Mouse (Mus musculus) embryonic stem cell, embryonic (primary cell): ENCODE results near the gene Tmem270.

Experiments used
- CTCF ChIA-PET, 4 experiments: fragments of 300-600 bp in 2 of 4; fragments of 350-600 bp in 2 of 4; sonication (Branson Sonifier 250); formaldehyde crosslinking; loops; one replicate each; lab custom pipeline; 2022; ENCODE audit warnings: inconsistent platforms in 2 of 4; lab: Charles Lee
- POLR2A ChIA-PET, 4 experiments: fragments of 300-600 bp in 2 of 4; fragments of 350-600 bp in 2 of 4; sonication (Branson Sonifier 250); formaldehyde crosslinking; loops; one replicate each; lab custom pipeline; 2022; ENCODE audit warnings: antibody characterized with exemption in 4 of 4, inconsistent platforms in 1 of 4; lab: Charles Lee

Tmem270 gene

DNA sequence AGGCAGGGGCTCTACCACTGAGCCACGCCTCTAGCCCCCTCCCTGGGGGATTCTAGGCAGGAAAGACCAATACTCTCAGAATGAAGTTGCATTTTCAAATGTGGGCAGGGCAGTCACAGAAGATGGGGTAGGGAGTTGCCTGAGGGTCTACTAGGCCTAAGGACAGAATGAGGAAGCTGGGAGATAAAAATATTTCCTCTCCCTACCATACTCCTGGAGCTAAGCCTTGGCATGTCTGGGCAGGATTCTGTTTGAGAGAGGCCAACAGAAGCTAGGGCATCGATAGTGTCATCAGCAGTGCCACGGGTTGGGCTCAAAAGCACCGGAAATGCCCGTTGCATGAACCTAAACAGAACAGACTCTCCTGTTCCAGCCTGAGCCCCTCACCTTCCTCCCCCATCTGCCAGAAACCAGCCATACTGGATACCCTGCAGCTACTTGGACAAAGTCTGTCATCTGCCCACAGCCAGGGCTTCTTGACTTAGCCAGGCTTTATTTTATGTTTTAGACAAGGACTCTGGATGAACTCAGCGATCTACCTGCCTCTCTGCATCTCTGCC, 30.2 kb upstream of the Tmem270 start:
- CTCF ChIA-PET: interaction anchor here in 3 of 4 experiments (0.7 to 8.2 kb wide), 8 partner anchors 10 to 98 kb away, joined by 3 to 161 read pairs (median 6); partner anchors contain the start of genes Cldn4 (in 1 of the 3) and Tmem270 (in 1 of the 3)
- POLR2A ChIA-PET: interaction anchor here (0.5 to 25.0 kb wide), 22 partner anchors 8 to 474 kb away, joined by 3 to 1092 read pairs (median 10); partner anchors contain the start of genes Cldn4 (in 3 of the 4), Abhd11 (in 2 of the 4), Cldn3 (in 1 of the 4) and Stx1a (in 1 of the 4)

GRCm38 (mm10) chr5:134936051-134936450, 29.5 kb upstream of the Tmem270 start:
- CTCF ChIA-PET: interaction anchor here (0.7 to 8.2 kb wide), 8 partner anchors 11 to 99 kb away, joined by 3 to 161 read pairs (median 6); partner anchors contain the start of gene Cldn4 (in 1 of the 4)
- POLR2A ChIA-PET: interaction anchor here (0.5 to 25.0 kb wide), 21 partner anchors 8 to 473 kb away, joined by 3 to 1092 read pairs (median 11); partner anchors contain the start of genes Cldn4 (in 3 of the 4), Abhd11 (in 2 of the 4), Cldn3 (in 1 of the 4) and Stx1a (in 1 of the 4)

DNA sequence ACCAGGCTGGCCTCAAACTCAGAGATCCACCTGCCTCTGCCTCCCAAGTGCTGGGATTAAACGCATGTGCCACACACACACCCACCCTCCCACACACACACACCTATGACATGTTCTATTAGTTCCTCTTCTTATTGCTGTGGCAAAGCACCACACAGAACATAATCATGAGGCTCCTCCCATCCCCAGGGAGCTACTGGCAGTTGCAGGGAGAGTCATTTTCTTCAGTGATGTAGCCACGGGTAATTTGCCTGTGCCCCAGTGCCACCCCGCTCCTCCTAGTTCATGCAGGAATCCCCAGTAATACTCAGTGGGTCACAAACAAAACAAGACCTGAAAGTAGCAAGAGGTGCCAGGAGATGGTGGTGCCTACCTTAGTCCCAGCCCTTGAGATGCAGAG, 28.1 kb upstream of the Tmem270 start:
- ChIA-PET CTCF (interaction anchor here (0.6 to 8.2 kb wide), 10 partner anchors 27 to 701 kb away, joined by 3 to 161 read pairs (median 34); partner anchors contain the start of gene Tmem270 (in 1 of the 4)), POLR2A (interaction anchor here in 3 of 4 experiments (1.4 to 25.0 kb wide), 16 partner anchors 7 to 75 kb away, joined by 3 to 1092 read pairs (median 33); partner anchors contain the start of genes Abhd11 (in 3 of the 3), Cldn4 (in 3 of the 3) and Cldn3 (in 1 of the 3))

DNA sequence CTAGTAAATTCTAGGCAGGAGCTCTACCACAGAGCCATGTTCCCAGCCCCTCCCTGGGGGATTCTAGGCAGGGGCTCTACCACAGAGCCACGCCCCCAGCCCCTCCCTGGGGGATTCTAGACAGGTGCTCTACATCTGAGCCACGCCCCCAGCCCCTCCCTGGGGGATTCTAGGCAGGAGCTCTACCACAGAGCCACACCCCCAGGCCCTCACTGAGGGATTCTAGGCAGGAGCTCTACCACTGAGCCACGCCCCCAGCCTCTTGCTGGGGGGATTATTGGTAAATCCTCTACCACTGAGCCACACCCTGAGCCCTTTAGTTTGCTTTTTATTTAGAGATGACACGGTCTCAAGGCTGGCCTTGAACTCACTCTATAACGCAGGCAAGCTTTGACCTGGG, 27.2 kb upstream of the Tmem270 start:
- ChIA-PET CTCF (interaction anchor here (0.5 to 8.2 kb wide), 31 partner anchors 8 to 1905 kb away, joined by 3 to 161 read pairs (median 10); partner anchors contain the start of genes Abhd11 (in 2 of the 4), Cldn3 (in 1 of the 4), Cldn4 (in 1 of the 4) and Tmem270 (in 1 of the 4)), POLR2A (interaction anchor here (0.5 to 25.0 kb wide), 38 partner anchors 8 to 1898 kb away, joined by 3 to 1092 read pairs (median 6); partner anchors contain the start of genes Abhd11 (in 3 of the 4), Cldn3 (in 3 of the 4), Cldn4 (in 3 of the 4) and Cldn13 (in 2 of the 4))

DNA sequence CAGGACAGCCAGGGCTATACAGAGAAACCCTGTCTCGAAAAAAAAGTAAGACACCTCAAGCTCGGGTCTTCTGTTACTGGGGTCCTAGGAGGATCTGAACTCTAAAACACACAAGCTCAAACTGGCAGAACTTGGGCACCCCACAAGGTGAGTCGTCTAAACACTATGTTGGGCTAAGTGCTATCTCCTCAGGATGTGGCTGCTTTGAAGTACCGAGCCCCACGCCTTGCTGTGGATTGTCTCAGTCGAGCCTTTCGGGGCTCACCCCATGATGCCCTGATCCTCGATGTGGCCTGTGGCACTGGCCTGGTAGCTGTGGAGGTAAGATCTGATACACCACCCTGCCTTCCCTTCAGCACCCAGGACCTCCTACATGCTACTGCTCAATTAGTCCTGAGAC, 26.7 kb upstream of the Tmem270 start:
- ChIA-PET CTCF (interaction anchor here (0.5 to 8.2 kb wide), 49 partner anchors 8 to 1905 kb away, joined by 3 to 161 read pairs (median 5); partner anchors contain the start of genes Abhd11 (in 2 of the 4), Cldn3 (in 1 of the 4), Cldn4 (in 1 of the 4) and Tmem270 (in 1 of the 4)), POLR2A (interaction anchor here (0.6 to 25.0 kb wide), 56 partner anchors 8 to 749 kb away, joined by 3 to 1092 read pairs (median 5); partner anchors contain the start of genes Cldn4 (in 4 of the 4), Abhd11 (in 3 of the 4), Cldn3 (in 3 of the 4) and Cldn13 (in 2 of the 4))

- CTCF ChIA-PET: interaction anchor here (0.5 to 8.2 kb wide), 53 partner anchors 9 to 536 kb away, joined by 3 to 161 read pairs (median 5); partner anchors contain the start of genes Abhd11 (in 2 of the 4), Cldn3 (in 1 of the 4), Cldn4 (in 1 of the 4) and Tmem270 (in 1 of the 4)
- POLR2A ChIA-PET: interaction anchor here (0.6 to 25.0 kb wide), 52 partner anchors 9 to 749 kb away, joined by 3 to 1092 read pairs (median 5); partner anchors contain the start of genes Cldn4 (in 4 of the 4), Abhd11 (in 3 of the 4), Cldn3 (in 3 of the 4) and Cldn13 (in 2 of the 4)
Measured at GRCm38 (mm10) chr5:134932903-134933276, 26.4 kb upstream of the Tmem270 start.

GRCm38 (mm10) chr5:134932179-134932902, 25.8 kb upstream of the Tmem270 start, which contains the start of gene Mettl27:
Gene Mettl27 (plus strand): TSS chr5:134932368.
- CTCF ChIA-PET: interaction anchor here (0.5 to 8.2 kb wide), 51 partner anchors 9 to 616 kb away, joined by 3 to 161 read pairs (median 4); partner anchors contain the start of genes Abhd11 (in 2 of the 4), Cldn3 (in 1 of the 4), Cldn4 (in 1 of the 4) and Tmem270 (in 1 of the 4)

DNA sequence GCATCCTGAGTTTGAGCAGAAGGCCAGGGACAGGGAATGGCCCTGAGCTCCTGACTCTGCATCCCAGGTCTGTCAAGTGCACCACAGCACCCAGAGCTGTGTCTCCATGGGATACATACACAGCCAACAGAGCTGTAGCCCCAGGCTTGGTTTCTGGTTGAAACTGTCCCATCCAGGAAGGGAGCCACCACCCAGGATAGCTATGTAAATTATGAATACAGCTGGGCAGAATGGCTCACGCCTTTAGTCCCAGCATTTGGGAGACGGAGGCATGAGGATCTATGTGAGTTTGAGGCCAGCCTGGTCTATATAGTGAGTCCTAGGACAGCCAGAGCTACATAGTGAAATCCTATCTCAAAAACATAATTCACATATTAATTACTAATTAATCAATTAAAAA, 23.5 kb upstream of the Tmem270 start:
- ChIA-PET CTCF (interaction anchor here (1.0 to 4.5 kb wide), 5 partner anchors 23 to 36 kb away, joined by 3 to 29 read pairs (median 5); partner anchors contain the start of gene Tmem270 (in 1 of the 4)), POLR2A (interaction anchor here (0.6 to 25.0 kb wide), 18 partner anchors 7 to 148 kb away, joined by 3 to 1092 read pairs (median 5); partner anchors contain the start of genes Abhd11 (in 2 of the 4), Cldn4 (in 2 of the 4) and Vps37d (in 1 of the 4))

More at GRCm38 (mm10) chr5:134932179-134932902, 25.8 kb upstream of the Tmem270 start, which contains the start of gene Mettl27:
- POLR2A ChIA-PET: interaction anchor here (0.7 to 25.0 kb wide), 51 partner anchors 8 to 249 kb away, joined by 3 to 1092 read pairs (median 5); partner anchors contain the start of genes Cldn4 (in 4 of the 4), Abhd11 (in 3 of the 4), Cldn3 (in 3 of the 4) and Cldn13 (in 2 of the 4)

- ChIA-PET CTCF (interaction anchor here (0.5 to 4.5 kb wide), 9 partner anchors 20 to 623 kb away, joined by 3 to 29 read pairs (median 4); no protein-coding TSS in a partner anchor), POLR2A (interaction anchor here (0.5 to 25.0 kb wide), 26 partner anchors 8 to 473 kb away, joined by 3 to 1092 read pairs (median 6); partner anchors contain the start of genes Cldn4 (in 4 of the 4), Abhd11 (in 2 of the 4) and Cldn3 (in 2 of the 4))
Measured at GRCm38 (mm10) chr5:134926726-134927125, 20.2 kb upstream of the Tmem270 start.

GRCm38 (mm10) chr5:134923141-134923540, 16.6 kb upstream of the Tmem270 start:
- CTCF ChIA-PET: interaction anchor here in 1 of 4 experiments (0.6 to 6.1 kb wide), 3 partner anchors 16 to 155 kb away, joined by 5 to 35 read pairs (median 22); partner anchors contain the start of genes Tmem270 and Vps37d
- POLR2A ChIA-PET: interaction anchor here in 2 of 4 experiments (1.2 to 25.0 kb wide), 8 partner anchors 9 to 36 kb away, joined by 3 to 1092 read pairs (median 34); partner anchors contain the start of genes Cldn4 (in 2 of the 2) and Mettl27 (in 2 of the 2)

DNA sequence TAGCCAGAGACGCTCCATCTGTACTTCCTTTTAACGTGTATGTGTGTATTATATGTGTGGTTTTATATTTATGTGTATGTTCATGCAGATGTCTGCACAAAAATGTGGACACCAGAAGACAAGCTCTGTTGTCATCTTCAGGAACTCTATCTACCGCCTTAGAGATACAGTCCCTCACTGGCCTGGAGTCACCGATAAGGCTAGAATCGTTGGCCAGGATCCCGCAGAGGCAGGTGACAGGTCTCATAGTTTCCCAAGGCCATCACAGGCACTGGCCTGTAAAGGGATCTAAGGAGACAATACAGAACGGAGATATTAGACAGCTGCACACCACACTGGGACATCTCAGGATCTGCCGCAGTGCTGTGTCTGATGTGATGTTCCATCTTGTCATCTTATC, 14.6 kb upstream of the Tmem270 start:
- CTCF ChIA-PET: interaction anchor here (0.7 to 6.1 kb wide), 6 partner anchors 10 to 45 kb away, joined by 3 to 37 read pairs (median 8); partner anchors contain the start of gene Tmem270 (in 1 of the 4)
- POLR2A ChIA-PET: interaction anchor here in 3 of 4 experiments (0.6 to 8.8 kb wide), 16 partner anchors 10 to 88 kb away, joined by 3 to 56 read pairs (median 5); partner anchors contain the start of genes Abhd11 (in 2 of the 3), Cldn4 (in 2 of the 3) and Mettl27 (in 1 of the 3)

DNA sequence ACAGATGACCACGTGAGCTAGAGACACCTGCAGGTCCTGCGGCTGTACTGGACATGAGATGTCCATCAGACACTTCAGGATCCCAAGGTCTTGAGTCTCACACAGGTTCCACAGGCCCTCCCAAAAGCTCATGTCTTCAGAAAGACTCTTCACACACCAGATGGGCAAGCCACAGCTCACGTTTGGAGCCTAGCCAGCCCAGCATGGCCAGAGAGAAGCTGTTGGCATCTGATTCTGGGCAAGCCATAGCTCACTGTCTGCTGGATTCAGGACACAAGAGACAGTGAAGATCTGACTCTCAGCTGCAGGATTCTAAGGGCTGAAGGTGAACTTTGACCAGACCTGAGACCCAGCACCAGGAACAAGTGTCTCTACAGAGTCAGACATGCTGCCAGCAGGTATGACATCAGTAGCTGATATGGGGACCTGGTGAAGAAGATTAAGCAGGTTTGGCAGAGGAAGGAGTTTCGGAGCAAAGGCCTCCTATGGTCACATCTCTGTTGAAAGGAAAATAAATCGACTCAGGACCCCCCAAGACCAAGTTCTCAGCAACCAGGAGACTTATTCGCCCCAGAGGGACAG, 13.7 kb upstream of the Tmem270 start:
- POLR2A ChIA-PET: interaction anchor here (0.6 to 8.8 kb wide), 32 partner anchors 7 to 430 kb away, joined by 3 to 56 read pairs (median 4); partner anchors contain the start of genes Cldn4 (in 3 of the 4), Abhd11 (in 2 of the 4), Cldn3 (in 1 of the 4) and Fkbp6 (in 1 of the 4)

DNA sequence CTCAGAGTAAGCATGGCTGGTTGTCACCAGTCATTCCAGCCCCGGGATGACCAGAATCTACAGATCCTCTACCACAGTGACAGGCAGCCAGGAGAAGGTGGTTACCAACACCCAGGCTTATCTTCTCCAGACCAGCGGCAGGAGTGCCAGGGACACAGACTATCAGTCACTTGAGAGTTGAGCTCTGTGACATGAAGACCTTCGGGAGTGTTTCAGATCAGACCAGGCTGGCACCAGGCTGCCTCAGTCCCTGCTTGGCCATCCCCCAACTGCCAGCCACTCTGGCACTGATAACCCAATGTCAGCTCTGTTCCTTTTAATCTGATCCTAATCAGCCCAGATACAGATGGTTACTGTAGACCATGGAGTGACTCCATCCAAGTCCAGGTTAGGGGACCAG, 12.6 kb upstream of the Tmem270 start:
- POLR2A ChIA-PET: interaction anchor here in 3 of 4 experiments (0.7 to 8.8 kb wide), 37 partner anchors 8 to 183 kb away, joined by 3 to 56 read pairs (median 5); partner anchors contain the start of genes Cldn4 (in 3 of the 3), Abhd11 (in 2 of the 3), Cldn3 (in 2 of the 3) and Mettl27 (in 2 of the 3)
- CTCF ChIA-PET: interaction anchor here (0.8 to 8.9 kb wide), 22 partner anchors 12 to 250 kb away, joined by 3 to 55 read pairs (median 6); partner anchors contain the start of genes Mettl27 (in 2 of the 4), Abhd11 (in 1 of the 4), Cldn3 (in 1 of the 4) and Cldn4 (in 1 of the 4)

More for the DNA sequence above, 13.7 kb upstream of the Tmem270 start:
- CTCF ChIA-PET: interaction anchor here (0.5 to 8.9 kb wide), 24 partner anchors 9 to 958 kb away, joined by 3 to 55 read pairs (median 4); partner anchors contain the start of genes Mettl27 (in 2 of the 4), Abhd11 (in 1 of the 4), Cldn3 (in 1 of the 4) and Stx1a (in 1 of the 4)

DNA sequence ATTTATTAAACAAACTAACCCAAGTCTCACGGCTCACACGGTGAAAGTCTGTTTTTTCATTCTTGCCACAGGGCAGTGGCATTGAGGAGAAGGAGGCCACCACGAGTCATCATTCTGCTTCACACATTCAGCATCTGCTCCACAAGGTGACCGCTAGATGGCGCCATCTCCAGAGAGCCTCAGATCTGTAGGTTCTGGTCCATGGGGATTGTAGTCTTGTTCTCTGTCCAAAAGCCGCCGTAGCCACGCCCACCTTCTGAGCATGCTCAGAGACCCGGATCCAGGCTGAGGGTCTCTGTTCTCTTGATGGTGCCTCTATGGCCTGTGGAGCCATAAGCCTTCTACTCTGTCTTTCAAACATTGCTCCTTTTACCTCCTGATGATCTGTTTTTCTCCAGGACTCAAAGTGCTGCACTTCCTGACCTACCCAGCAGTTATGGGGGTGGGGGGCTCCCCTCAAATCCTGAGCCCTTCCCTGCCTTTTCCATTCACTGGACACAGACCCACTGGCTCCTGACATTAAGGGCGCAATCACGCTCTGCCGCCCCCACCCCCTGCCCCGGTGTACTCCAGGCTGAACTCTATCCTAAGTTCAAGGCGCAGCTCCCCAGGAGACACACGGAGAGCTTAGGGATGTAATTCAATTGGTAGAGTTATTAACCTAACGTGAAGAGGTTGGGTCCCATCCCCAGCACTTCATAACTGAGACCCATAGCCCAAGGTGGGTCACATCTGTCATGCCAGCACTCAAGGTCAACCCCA, 11.7 kb upstream of the Tmem270 start:
- CTCF ChIA-PET: interaction anchor here (1.0 to 8.9 kb wide), 17 partner anchors 11 to 249 kb away, joined by 3 to 55 read pairs (median 7); partner anchors contain the start of genes Mettl27 (in 3 of the 4), Cldn3 (in 1 of the 4), Stx1a (in 1 of the 4) and Tmem270 (in 1 of the 4)
- POLR2A ChIA-PET: interaction anchor here in 3 of 4 experiments (0.6 to 8.8 kb wide), 21 partner anchors 9 to 91 kb away, joined by 3 to 56 read pairs (median 9); partner anchors contain the start of genes Abhd11 (in 2 of the 3), Cldn4 (in 2 of the 3), Mettl27 (in 2 of the 3) and Cldn3 (in 1 of the 3)
